Mouse (Mus musculus): ENCODE measurements around the gene Nrcam.

The Nrcam gene

GRCm38 (mm10) chr12:44438884-44439283, 110.2 kb downstream of the Nrcam start:
- peak; percentile 63 to 64 for DNase-seq

GRCm38 (mm10) chr12:44440230-44440629, 111.5 kb downstream of the Nrcam start:
- DNase-seq, result no peak

- DNase-seq, result no peak
Observed at GRCm38 (mm10) chr12:44450930-44451329, 122.2 kb downstream of the Nrcam start.

GRCm38 (mm10) chr12:44451742-44452141, 123.1 kb downstream of the Nrcam start:
- peak; percentile 44 to 60 for DNase-seq

GRCm38 (mm10) chr12:44453791-44454190, 125.1 kb downstream of the Nrcam start:
- no peak for DNase-seq

GRCm38 (mm10) chr12:44457961-44458360, 129.3 kb downstream of the Nrcam start:
- DNase-seq, result no peak

GRCm38 (mm10) chr12:44462436-44462835, 133.8 kb downstream of the Nrcam start:
- peak; percentile 35 to 57 for DNase-seq

- DNase-seq, result peak in 1 of 2 experiments; percentile 26
Observed at GRCm38 (mm10) chr12:44462976-44463375, 134.3 kb downstream of the Nrcam start.

- DNase-seq, result no peak
Observed at GRCm38 (mm10) chr12:44471073-44471472, 142.4 kb downstream of the Nrcam start.

GRCm38 (mm10) chr12:44475355-44475754, 146.7 kb downstream of the Nrcam start:
- no peak for DNase-seq

- no peak for DNase-seq
Observed at GRCm38 (mm10) chr12:44479260-44480030, 150.8 kb downstream of the Nrcam start.

GRCm38 (mm10) chr12:44480031-44480419, 151.3 kb downstream of the Nrcam start:
- no peak for DNase-seq

- no peak for DNase-seq
Observed at GRCm38 (mm10) chr12:44481415-44481814, 152.7 kb downstream of the Nrcam start.

GRCm38 (mm10) chr12:44492759-44493479, 164.2 kb downstream of the Nrcam start:
- no peak for DNase-seq

- DNase-seq, result no peak
Observed at GRCm38 (mm10) chr12:44497762-44498161, 169.1 kb downstream of the Nrcam start.

GRCm38 (mm10) chr12:44498872-44499271, 170.2 kb downstream of the Nrcam start:
- DNase-seq, result no peak

- peak; percentile 43 to 60 for DNase-seq
Observed at GRCm38 (mm10) chr12:44501807-44502487, 173.3 kb downstream of the Nrcam start.

- no peak for DNase-seq
Observed at GRCm38 (mm10) chr12:44503737-44504136, 175.1 kb downstream of the Nrcam start.

GRCm38 (mm10) chr12:44508635-44509034, 179.9 kb downstream of the Nrcam start:
- peak in 1 of 2 experiments; percentile 44 for DNase-seq

GRCm38 (mm10) chr12:44509406-44510104, 180.9 kb downstream of the Nrcam start:
- no peak for DNase-seq

GRCm38 (mm10) chr12:44515066-44515465, 186.4 kb downstream of the Nrcam start:
- DNase-seq, result peak; percentile 78 to 83

GRCm38 (mm10) chr12:44519440-44520141, 190.9 kb downstream of the Nrcam start:
- DNase-seq, result peak in 1 of 2 experiments; percentile 39
